Mouse (Mus musculus): ENCODE data around the gene Dbi.

- TF ChIP-seq CTCF (conservative IDR thresholded peaks at IDR 0.05; ENCODE audit: insufficient read depth, insufficient read length, low read depth, low read length) (no peak), POLR2A (IDR thresholded peaks at IDR 0.05; ENCODE audit: low read depth, low read length) (no peak)
Measured at GRCm38 (mm10) chr1:120126318-120126717, 5.4 kb upstream of the Dbi start.

Data from kidney, adult 2 months (tissue).